Mouse (Mus musculus): ENCODE measurements at regions not wholly inside any gene's neighbourhood (a gene's known extent, or its start where the extent isn't known, plus 50 kb on each side); places are given as distances from the start of the nearest gene placed in this dataset.

- no peak overlapping the region for H3K9ac ChIP-seq (ENCODE audit: insufficient read depth, low read depth)
- H3K9me3 ChIP-seq (replicated peaks; ENCODE audit: low read length), result no peaks in the 10 kb centered on the region
- TF ChIP-seq NELFE (IDR thresholded peaks at IDR 0.05; ENCODE audit: low read depth, low read length), result no peak; the same call in 1 of the 2 replicates
- TF ChIP-seq SMC3 (IDR thresholded peaks at IDR 0.05; ENCODE audit: low read depth, low read length), result peak; percentile 79
- peak; percentile 49; the same call in 1 of the 2 replicates for TF ChIP-seq ZC3H11A (IDR thresholded peaks at IDR 0.05; ENCODE audit: low read depth, low read length)
- TF ChIP-seq ZMIZ1 (IDR thresholded peaks at IDR 0.05; ENCODE audit: low read depth, low read length), result no peak
- TF ChIP-seq RCOR1 (conservative IDR thresholded peaks at IDR 0.05; ENCODE audit: low read depth, low read length), result 0 out of 2 replicates have a peak, but pooled peaks have one; percentile 25
- peak; percentile 61; the same call in 1 of the 2 replicates for TF ChIP-seq TCF12 (IDR thresholded peaks at IDR 0.05; ENCODE audit: low read depth, low read length)
- no peak for TF ChIP-seq KAT2A (IDR thresholded peaks at IDR 0.05; ENCODE audit: insufficient replicate concordance, low read length)
- peak; percentile 88 to 95 for TF ChIP-seq CTCF (conservative IDR thresholded peaks at IDR 0.05 in 1 of 2, IDR thresholded peaks at IDR 0.05 in 1 of 2; ENCODE audit: low read depth in 2 of 2, low read length in 2 of 2)
- no peak for TF ChIP-seq USF1 (IDR thresholded peaks at IDR 0.05; ENCODE audit: low read depth, low read length)
- no peak for TF ChIP-seq POLR2A (IDR thresholded peaks at IDR 0.05; ENCODE audit: low read depth, low read length)
- TF ChIP-seq MAX (IDR thresholded peaks at IDR 0.05; ENCODE audit: low read length), result no peak
- peak; percentile 55 for TF ChIP-seq ETS1 (conservative IDR thresholded peaks at IDR 0.05; ENCODE audit: low read depth, low read length)
- no peak for TF ChIP-seq MYC (IDR thresholded peaks at IDR 0.05; ENCODE audit: low read depth, low read length)
- 0 out of 2 replicates have a peak, but pooled peaks have one; percentile 5 for TF ChIP-seq ELF1 (IDR thresholded peaks at IDR 0.05; ENCODE audit: low read depth, low read length)
- no peak for TF ChIP-seq USF2 (conservative IDR thresholded peaks at IDR 0.05; ENCODE audit: low read depth, low read length)
- no peak for TF ChIP-seq ZNF384 (IDR thresholded peaks at IDR 0.05; ENCODE audit: low read depth, low read length)
- TF ChIP-seq MXI1 (IDR thresholded peaks at IDR 0.05; ENCODE audit: low read depth, low read length), result no peak
- no peak for TF ChIP-seq BHLHE40 (IDR thresholded peaks at IDR 0.05; ENCODE audit: low read depth, low read length)
- peak; percentile 93 for TF ChIP-seq RAD21 (IDR thresholded peaks at IDR 0.05; ENCODE audit: low read depth, low read length)
- no peak for TF ChIP-seq ZKSCAN1 (IDR thresholded peaks at IDR 0.05; ENCODE audit: borderline replicate concordance, low read depth, low read length)
- no peak for TF ChIP-seq PAX5 (IDR thresholded peaks at IDR 0.05; ENCODE audit: low read length)
- TF ChIP-seq MEF2A (IDR thresholded peaks at IDR 0.05; ENCODE audit: borderline replicate concordance, low read depth, low read length), result no peak
- in situ Hi-C loops (cut with MboI; ENCODE audit: low pct_ligation_motif_present, low pct_unique_long_range_greater_than_20kb, low sequenced_read_pairs) (no loop called here), dilution Hi-C loops (cut with MboI; ENCODE audit: extremely low pct_ligation_motif_present, extremely low pct_unique_long_range_greater_than_20kb, low sequenced_read_pairs) (no loop called here)
- peak overlapping the region; percentile 36 for H3K27ac ChIP-seq (ENCODE audit: insufficient read depth, low read depth)
- peak overlapping the region; percentile 7 to 42 (median 41) for H3K4me3 ChIP-seq (replicated peaks in 1 of 3; ENCODE audit: low read depth in 2 of 3, low read length in 2 of 3, poor library complexity in 1 of 3)
- DNase-seq (ENCODE audit: extremely low read depth), result peak; percentile 85
- no peaks in the 10 kb centered on the region for H3K27me3 ChIP-seq (replicated peaks)
- H3K4me1 ChIP-seq (ENCODE audit: control insufficient read depth in 1 of 2, insufficient read depth in 2 of 2), result peaks cover 20 to 84% of the 10 kb centered on the region in 2 experiments
- H3K36me3 ChIP-seq (replicated peaks in 1 of 2; ENCODE audit: control insufficient read depth in 1 of 2, insufficient read depth in 1 of 2, low read length in 1 of 2), result no peaks in the 10 kb centered on the region
- H3K4me2 ChIP-seq (ENCODE audit: insufficient read depth, low read depth, poor library complexity, severe bottlenecking), result peak overlapping the region; percentile 60
- no peaks in the 10 kb centered on the region for H3K79me2 ChIP-seq (replicated peaks; ENCODE audit: control insufficient read depth, extremely low read depth, insufficient read depth, poor library complexity, severe bottlenecking)
Observed at GRCm38 (mm10) chr2:61493918-61494712, 84.3 kb upstream of the Tank start.
